Mouse (Mus musculus) liver, postnatal 0 days (tissue): ENCODE measurements at regions not wholly inside any gene's neighbourhood (a gene's known extent, or its start where the extent isn't known, plus 50 kb on each side); places are given as distances from the start of the nearest gene placed in this dataset.

Experiments
- ATAC-seq: fragments of 200-750 bp; cut with Nextera tagmentation; 2 replicates; pipeline ENCODE4 v1.8.0; 2017; ENCODE audit warnings: mild to moderate bottlenecking, moderate library complexity
- DNase-seq: peaks from one replicate; pipeline ENCODE4 v3.0.0-alpha.2; 2016
- H3K27ac ChIP-seq: fragments of 300-500 bp; sonication (generic); 2 replicates; pipeline ENCODE4 v1.5.1; 2014; ENCODE audit warnings: antibody characterized with exemption, moderate library complexity, mild to moderate bottlenecking, low read depth
- H3K27me3 ChIP-seq: fragments of 300-500 bp; sonication (generic); 2 replicates; pipeline ENCODE4 v1.6.1; 2014; ENCODE audit warnings: low read length, control low read depth, mixed read lengths; ENCODE audit not compliant: insufficient read depth
- H3K36me3 ChIP-seq: fragments of 300-500 bp; sonication (generic); replicated peaks from 2 replicates; pipeline ENCODE4 v1.6.1; 2014; ENCODE audit warnings: mild to moderate bottlenecking, control low read depth, low read length, moderate library complexity, mixed read lengths; ENCODE audit not compliant: insufficient read depth
- H3K4me1 ChIP-seq: fragments of 300-500 bp; sonication (generic); 2 replicates; pipeline ENCODE4 v1.6.1; 2014; ENCODE audit warnings: antibody characterized with exemption, mild to moderate bottlenecking, control low read depth; ENCODE audit not compliant: insufficient read depth
- H3K4me2 ChIP-seq: fragments of 300-500 bp; sonication (generic); 2 replicates; pipeline ENCODE4 v1.6.1; 2014; ENCODE audit warnings: low read depth, mild to moderate bottlenecking, low read length, moderate library complexity, mixed read lengths
- H3K4me3 ChIP-seq: fragments of 300-500 bp; sonication (generic); 2 replicates; pipeline ENCODE4 v1.5.1; 2014; ENCODE audit warnings: low read depth, low read length
- H3K9ac ChIP-seq: fragments of 300-500 bp; sonication (generic); replicated peaks from 2 replicates; pipeline ENCODE4 v1.6.1; 2014; ENCODE audit warnings: mild to moderate bottlenecking, moderate library complexity
- H3K9me3 ChIP-seq: fragments of 300-500 bp; sonication (generic); 2 replicates; pipeline ENCODE4 v1.6.1; 2016; ENCODE audit warnings: mild to moderate bottlenecking, control low read depth, low read length, mixed read lengths
- CTCF ChIP-seq: sonication (generic); IDR thresholded peaks from 2 replicates; pipeline ENCODE4 v1.5.1; 2016; ENCODE audit warnings: antibody characterized with exemption, low read depth
- EP300 ChIP-seq: IDR thresholded peaks from 2 replicates; pipeline ENCODE4 v1.6.1; 2016; ENCODE audit warnings: antibody characterized with exemption, low read depth, mild to moderate bottlenecking
- WGBS: fragments of 180-500 bp; shearing (Covaris S2); extraction: QIAGEN DNeasy Blood & Tissue Kit; methylation state at CpG from one replicate; pipeline ENCODE4 v1.1.7; 2014; ENCODE audit not compliant: insufficient replicate concordance; 5-methylcytosine and 5-hydroxymethylcytosine counted together

GRCm38 (mm10) chr10:30470831-30471230, 129.7 kb downstream of the Trmt11 start:
- WGBS = 64% methylated on average over 3 of the region's 3 CpGs
- Histone ChIP-seq H3K9ac (no peak overlapping the region), H3K4me1 (no peaks in the 10 kb centered on the region), H3K27me3 (no peaks in the 10 kb centered on the region), H3K27ac (no peak overlapping the region), H3K4me2 (no peak overlapping the region), H3K36me3 (no peaks in the 10 kb centered on the region), H3K4me3 (no peak overlapping the region), H3K9me3 (no peaks in the 10 kb centered on the region)
- TF ChIP-seq EP300 (no peak), CTCF (no peak)
- no peak for ATAC-seq
- no peak for DNase-seq

- WGBS = 79% methylated on average over 4 of the region's 4 CpGs
- H3K4me2 ChIP-seq = no peak overlapping the region
- H3K9ac ChIP-seq = no peak overlapping the region
- H3K36me3 ChIP-seq = no peaks in the 10 kb centered on the region
- H3K27me3 ChIP-seq = no peaks in the 10 kb centered on the region
- H3K27ac ChIP-seq = no peak overlapping the region
- ATAC-seq = no peak
- no peak for TF ChIP-seq EP300
- no peak for TF ChIP-seq CTCF
- no peaks in the 10 kb centered on the region for H3K4me1 ChIP-seq
- no peaks in the 10 kb centered on the region for H3K9me3 ChIP-seq
- no peak for DNase-seq
- no peak overlapping the region for H3K4me3 ChIP-seq
These were observed 149.9 kb downstream of the Trmt11 start for GRCm38 (mm10) chr10:30450616-30451015.

- H3K27me3 ChIP-seq = no peaks in the 10 kb centered on the region
- WGBS = 70% methylated on average over 2 of the region's 2 CpGs
These were observed 153.5 kb downstream of the Trmt11 start for GRCm38 (mm10) chr10:30447057-30447456.

GRCm38 (mm10) chr10:30446572-30446971, 154.0 kb downstream of the Trmt11 start:
- DNase-seq (no peak), ATAC-seq (no peak)
- TF ChIP-seq CTCF = no peak
- TF ChIP-seq EP300 = no peak
- Histone ChIP-seq H3K9me3 (no peaks in the 10 kb centered on the region), H3K4me2 (no peak overlapping the region), H3K4me1 (no peaks in the 10 kb centered on the region), H3K4me3 (no peak overlapping the region), H3K27me3 (no peaks in the 10 kb centered on the region), H3K36me3 (no peaks in the 10 kb centered on the region), H3K27ac (no peak overlapping the region), H3K9ac (no peak overlapping the region)
- WGBS = 62% methylated on average over 1 of the region's 1 CpGs

More at GRCm38 (mm10) chr10:30447057-30447456, 153.5 kb downstream of the Trmt11 start:
- no peak for TF ChIP-seq CTCF
- no peak for TF ChIP-seq EP300
- DNase-seq (no peak), ATAC-seq (no peak)
- H3K9ac ChIP-seq = no peak overlapping the region
- H3K27ac ChIP-seq = no peak overlapping the region
- no peak overlapping the region for H3K4me2 ChIP-seq
- H3K9me3 ChIP-seq = no peaks in the 10 kb centered on the region
- no peaks in the 10 kb centered on the region for H3K36me3 ChIP-seq
- H3K4me3 ChIP-seq = no peak overlapping the region
- no peaks in the 10 kb centered on the region for H3K4me1 ChIP-seq

GRCm38 (mm10) chr10:30439802-30440201, 160.7 kb downstream of the Trmt11 start:
- 67% methylated on average over 2 of the region's 2 CpGs for WGBS
- Histone ChIP-seq H3K27ac (no peak overlapping the region), H3K27me3 (no peaks in the 10 kb centered on the region), H3K4me2 (no peak overlapping the region), H3K36me3 (no peaks in the 10 kb centered on the region), H3K9me3 (no peaks in the 10 kb centered on the region), H3K9ac (no peak overlapping the region), H3K4me3 (no peak overlapping the region), H3K4me1 (no peaks in the 10 kb centered on the region)
- no peak for TF ChIP-seq CTCF
- TF ChIP-seq EP300 = no peak
- DNase-seq = no peak
- ATAC-seq = no peak

- Histone ChIP-seq H3K36me3 (no peaks in the 10 kb centered on the region), H3K27ac (no peak overlapping the region), H3K9me3 (no peaks in the 10 kb centered on the region), H3K4me1 (no peaks in the 10 kb centered on the region), H3K27me3 (no peaks in the 10 kb centered on the region), H3K9ac (no peak overlapping the region), H3K4me2 (no peak overlapping the region), H3K4me3 (no peak overlapping the region)
- 71% methylated on average over 4 of the region's 4 CpGs for WGBS
- DNase-seq (no peak), ATAC-seq (no peak)
- no peak for TF ChIP-seq CTCF
- no peak for TF ChIP-seq EP300
These were observed 174.1 kb downstream of the Trmt11 start for GRCm38 (mm10) chr10:30426420-30426923.
